Comparison of ENCODE assay signal across 7 mouse cellular contexts in the genomic region with DNA sequence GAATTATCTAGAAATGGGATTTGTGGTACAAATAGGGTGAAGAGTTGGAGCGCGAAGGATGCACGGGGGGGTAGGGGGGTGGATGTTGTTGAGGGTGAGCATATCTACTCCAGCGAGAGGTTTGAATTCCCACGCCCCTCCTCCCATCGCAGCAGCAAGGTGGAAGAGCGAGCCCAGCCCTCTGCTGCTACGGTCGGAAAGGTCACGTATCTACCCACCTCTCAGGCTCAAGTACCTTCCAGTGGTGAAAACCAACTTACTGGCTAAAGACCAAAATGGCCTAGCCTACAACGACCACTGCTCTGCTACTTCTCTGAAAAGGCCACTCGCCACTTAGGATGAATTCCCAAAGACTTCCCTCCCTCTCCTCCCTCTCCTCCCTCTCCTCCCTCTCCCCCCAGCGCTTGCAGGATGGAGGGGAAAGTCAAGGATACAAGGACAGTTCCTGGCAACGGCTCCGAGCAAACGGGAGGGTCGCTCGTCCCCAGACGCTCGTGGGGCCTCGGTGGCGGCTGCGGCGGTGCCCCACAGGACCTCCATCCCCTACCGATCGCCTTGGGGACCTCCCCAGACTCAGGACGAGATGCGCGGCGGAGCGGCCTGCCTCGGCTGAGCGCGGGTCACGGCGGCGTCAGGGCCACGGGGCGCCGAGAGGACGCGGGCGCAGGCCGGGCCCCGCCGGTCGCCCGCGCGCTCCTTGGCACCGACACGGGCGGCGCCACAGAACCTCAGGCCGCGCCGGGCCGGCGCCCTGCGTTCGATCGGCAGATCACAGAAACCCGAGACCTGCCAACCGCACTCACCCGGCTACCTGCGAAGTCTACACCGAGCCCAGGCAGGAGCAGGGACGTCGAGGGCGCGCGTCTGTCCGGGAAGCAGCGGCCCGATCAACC. TPM values are rescaled to one million over a fixed set of nuclear protein-coding genes. Genes with fewer than 3 reads are reported as not detected.
A peak's percentile ranks its signal among the peaks of the same experiment; 100 is the strongest.
DNase-seq lines count a peak whose midpoint lies in the region; ATAC-seq and TF ChIP-seq lines count a peak whose summit lies in the region.

No protein-coding gene starts in this region.

- H3K36me3 ChIP-seq in embryonic facial prominence, embryonic 15.5 days, result no peaks in the 10 kb centered on the region
- H3K36me3 ChIP-seq in intestine, embryonic 14.5 days (ENCODE audit: control insufficient read depth, insufficient read depth, low read length), result no peaks in the 10 kb centered on the region
- H3K36me3 ChIP-seq in testis, adult 2 months (ENCODE audit: control insufficient read depth, insufficient read depth, low read length), result no peaks in the 10 kb centered on the region

- WGBS in embryonic facial prominence, embryonic 15.5 days, result under 1% methylated on average over 75 of the region's 75 CpGs
- under 1% methylated on average over 49 of the region's 75 CpGs for WGBS in intestine, embryonic 14.5 days

- no peaks in the 10 kb centered on the region for H3K9me3 ChIP-seq in embryonic facial prominence, embryonic 15.5 days (replicated peaks)
- no peaks in the 10 kb centered on the region for H3K9me3 ChIP-seq in intestine, embryonic 14.5 days (ENCODE audit: control insufficient read depth, low read length)

- peak; percentile 49 for DNase-seq in left cerebral cortex, postnatal 4 days
- DNase-seq in left cerebral cortex, adult 11 months (ENCODE audit: low spot score), result no peak
- peak; percentile 62 for DNase-seq in Muller cell, postnatal 12 days (ENCODE audit: inconsistent ontology term)
- peak; percentile 74 for DNase-seq in intestine, embryonic 14.5 days (ENCODE audit: low spot score)

- peak; percentile 50; the same call in 1 of the 2 replicates for TF ChIP-seq POLR2A in testis, adult 2 months (IDR thresholded peaks at IDR 0.05; ENCODE audit: control insufficient read depth, low read depth, low read length)

- peak overlapping the region; percentile 66 for H3K27ac ChIP-seq in embryonic facial prominence, embryonic 15.5 days (replicated peaks)
- H3K27ac ChIP-seq in intestine, embryonic 14.5 days (ENCODE audit: low read depth), result no peak overlapping the region
- H3K27ac ChIP-seq in testis, adult 2 months (ENCODE audit: control insufficient read depth, insufficient read depth, low read depth, low read length), result peak overlapping the region; percentile 85

- H3K9ac ChIP-seq in embryonic facial prominence, embryonic 15.5 days, result peak overlapping the region; percentile 82
- H3K9ac ChIP-seq in intestine, embryonic 14.5 days (ENCODE audit: low read length), result peak overlapping the region; percentile 66

- intact Hi-C loops in left cerebral cortex, postnatal 4 days (cut with DNase I), result no loop called here

- peak overlapping the region; percentile 92 for H3K4me2 ChIP-seq in embryonic facial prominence, embryonic 15.5 days (replicated peaks)
- peak overlapping the region; percentile 92 for H3K4me2 ChIP-seq in intestine, embryonic 14.5 days (ENCODE audit: low read length)

- 0 out of 2 replicates have a peak, but pooled peaks cover 3% of the 10 kb centered on the region for H3K27me3 ChIP-seq in embryonic facial prominence, embryonic 15.5 days
- H3K27me3 ChIP-seq in intestine, embryonic 14.5 days (replicated peaks; ENCODE audit: control insufficient read depth, insufficient read depth, low read length), result no peaks in the 10 kb centered on the region
- H3K27me3 ChIP-seq in testis, adult 2 months (ENCODE audit: control insufficient read depth, insufficient read depth, low read length), result no peaks in the 10 kb centered on the region

- no peak; the same call in 1 of the 2 replicates for ATAC-seq in embryonic facial prominence, embryonic 15.5 days (ENCODE audit: insufficient number of reproducible peaks, low FRiP score, low TSS enrichment, low read depth)
- peak; percentile 7; the same call in 1 of the 2 replicates for ATAC-seq in intestine, embryonic 14.5 days (replicated peaks; ENCODE audit: low FRiP score, low TSS enrichment, low read depth)
- 0 out of 2 replicates have a peak, but pooled peaks have one; percentile 2 for ATAC-seq in megakaryocyte, adult 5-6 weeks (ENCODE audit: poor library complexity, severe bottlenecking)

- peaks cover 16% of the 10 kb centered on the region for H3K4me1 ChIP-seq in embryonic facial prominence, embryonic 15.5 days
- peaks cover 18% of the 10 kb centered on the region for H3K4me1 ChIP-seq in intestine, embryonic 14.5 days (replicated peaks; ENCODE audit: control insufficient read depth, insufficient read depth, low read length)
- H3K4me1 ChIP-seq in testis, adult 2 months (ENCODE audit: control insufficient read depth, insufficient read depth, low read length), result peaks cover 12% of the 10 kb centered on the region

- H3K4me3 ChIP-seq in embryonic facial prominence, embryonic 15.5 days (replicated peaks), result peak overlapping the region; percentile 92
- peak overlapping the region; percentile 83 for H3K4me3 ChIP-seq in intestine, embryonic 14.5 days (ENCODE audit: low read depth, low read length)
- peak overlapping the region; percentile 99 for H3K4me3 ChIP-seq in testis, adult 2 months (ENCODE audit: control insufficient read depth, low read depth, low read length)

- no peak for TF ChIP-seq CTCF in testis, adult 2 months (IDR thresholded peaks at IDR 0.05; ENCODE audit: control insufficient read depth, insufficient read depth, insufficient replicate concordance, low read depth, low read length)

RNA-seq across cellular contexts. Expression of gene Tmem50b, which starts 0.6 kb away (rescaled TPM):
- total RNA-seq in left cerebral cortex, postnatal 4 days (2021), result 10 to 100 TPM; 76.3 to 77.4 TPM
- polyA plus RNA-seq in embryonic facial prominence, embryonic 15.5 days (2015; fragmentation: Nextera tagmentation; extraction: Ambion mirVana), result 44.4 and 50.9 TPM in 2 replicates
- polyA plus RNA-seq in intestine, embryonic 14.5 days (2014; fragmentation: Nextera tagmentation; extraction: Ambion mirVana), result 29.1 and 31.1 TPM in 2 replicates
- 102 and 112 TPM in 2 replicates for total RNA-seq in megakaryocyte, adult 5-6 weeks (2015)
- 83.4 and 89.7 TPM in 2 replicates for total RNA-seq in megakaryocyte, adult 5-6 weeks (2017)
- 50.6 and 54.1 TPM in 2 replicates for polyA plus RNA-seq in testis, adult 2 months (2012; rRNA removed)

RNA-seq across cellular contexts. Expression of gene Dnajc28, which starts 21.8 kb away (rescaled TPM):
- 1 to 10 TPM; 1.8 to 2.8 TPM for total RNA-seq in left cerebral cortex, postnatal 4 days (2021)
- polyA plus RNA-seq in embryonic facial prominence, embryonic 15.5 days (2015; fragmentation: Nextera tagmentation; extraction: Ambion mirVana), result 3.7 TPM in 2 replicates
- 2.4 and 2.8 TPM in 2 replicates for polyA plus RNA-seq in intestine, embryonic 14.5 days (2014; fragmentation: Nextera tagmentation; extraction: Ambion mirVana)
- 2.3 and 2.7 TPM in 2 replicates for total RNA-seq in megakaryocyte, adult 5-6 weeks (2015)
- 5.0 and 6.8 TPM in 2 replicates for total RNA-seq in megakaryocyte, adult 5-6 weeks (2017)
- polyA plus RNA-seq in testis, adult 2 months (2012; rRNA removed), result 9.0 and 12.5 TPM in 2 replicates

RNA-seq across cellular contexts. Expression of gene Gart, which starts 49.7 kb away (rescaled TPM):
- total RNA-seq in left cerebral cortex, postnatal 4 days (2021), result 10 to 100 TPM; 58.8 to 60.1 TPM
- polyA plus RNA-seq in embryonic facial prominence, embryonic 15.5 days (2015; fragmentation: Nextera tagmentation; extraction: Ambion mirVana), result 96.7 and 97.1 TPM in 2 replicates
- 125 and 137 TPM in 2 replicates for polyA plus RNA-seq in intestine, embryonic 14.5 days (2014; fragmentation: Nextera tagmentation; extraction: Ambion mirVana)
- total RNA-seq in megakaryocyte, adult 5-6 weeks (2015), result 59.0 and 62.7 TPM in 2 replicates
- 98.1 and 115 TPM in 2 replicates for total RNA-seq in megakaryocyte, adult 5-6 weeks (2017)
- polyA plus RNA-seq in testis, adult 2 months (2012; rRNA removed), result 22.5 and 24.1 TPM in 2 replicates

RNA-seq across cellular contexts. Expression of gene Ifngr2, which starts 50.2 kb away (rescaled TPM):
- 10 to 100 TPM; 88.8 to 89.4 TPM for total RNA-seq in left cerebral cortex, postnatal 4 days (2021)
- polyA plus RNA-seq in embryonic facial prominence, embryonic 15.5 days (2015; fragmentation: Nextera tagmentation; extraction: Ambion mirVana), result 58.8 and 63.2 TPM in 2 replicates
- 65.3 and 68.4 TPM in 2 replicates for polyA plus RNA-seq in intestine, embryonic 14.5 days (2014; fragmentation: Nextera tagmentation; extraction: Ambion mirVana)
- 63.2 and 67.5 TPM in 2 replicates for total RNA-seq in megakaryocyte, adult 5-6 weeks (2015)
- total RNA-seq in megakaryocyte, adult 5-6 weeks (2017), result 47.0 and 49.0 TPM in 2 replicates
- 11.4 and 12.4 TPM in 2 replicates for polyA plus RNA-seq in testis, adult 2 months (2012; rRNA removed)

RNA-seq across cellular contexts. Expression of gene Son, which starts 50.3 kb away (rescaled TPM):
- 100 to 1,000 TPM; 252 to 257 TPM for total RNA-seq in left cerebral cortex, postnatal 4 days (2021)
- 125 and 135 TPM in 2 replicates for polyA plus RNA-seq in embryonic facial prominence, embryonic 15.5 days (2015; fragmentation: Nextera tagmentation; extraction: Ambion mirVana)
- 138 and 146 TPM in 2 replicates for polyA plus RNA-seq in intestine, embryonic 14.5 days (2014; fragmentation: Nextera tagmentation; extraction: Ambion mirVana)
- total RNA-seq in megakaryocyte, adult 5-6 weeks (2015), result 271 and 279 TPM in 2 replicates
- total RNA-seq in megakaryocyte, adult 5-6 weeks (2017), result 160 and 200 TPM in 2 replicates
- polyA plus RNA-seq in testis, adult 2 months (2012; rRNA removed), result 94.4 and 114 TPM in 2 replicates
